Mouse (Mus musculus): ENCODE measurements around the gene Rnaseh2b.

Rnaseh2b gene

GRCm38 (mm10) chr14:62353793-62354192 lies 61.4 kb downstream of the Rnaseh2b start:
- in situ Hi-C loops (cut with MboI, MseI): no loop called here

GRCm38 (mm10) chr14:62355201-62355600 lies 62.8 kb downstream of the Rnaseh2b start:
- in situ Hi-C loops (cut with MboI, MseI): no loop called here

GRCm38 (mm10) chr14:62361263-62361980 lies 69.0 kb downstream of the Rnaseh2b start:
- in situ Hi-C loops (cut with MboI, MseI): no loop called here

DNA sequence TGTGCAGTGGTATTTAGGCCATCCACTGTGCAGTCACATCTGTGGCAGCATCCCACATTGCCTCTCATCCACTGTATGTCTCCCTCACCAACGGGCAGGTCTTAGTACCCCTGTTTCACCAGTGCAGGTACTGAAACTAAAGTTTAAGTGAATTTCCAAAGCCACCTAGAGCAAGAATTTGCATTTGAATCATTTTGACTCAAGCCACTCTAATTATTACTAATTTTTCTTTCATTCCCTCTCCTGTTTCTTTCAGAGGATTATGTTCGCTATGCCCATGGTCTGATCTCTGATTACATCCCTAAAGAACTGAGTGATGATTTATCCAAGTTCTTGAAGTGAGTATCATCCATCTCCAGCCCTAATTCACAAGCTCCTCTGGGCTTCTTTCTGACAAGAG lies 71.4 kb downstream of the Rnaseh2b start:
- in situ Hi-C loops (cut with MboI, MseI): no loop called here

DNA sequence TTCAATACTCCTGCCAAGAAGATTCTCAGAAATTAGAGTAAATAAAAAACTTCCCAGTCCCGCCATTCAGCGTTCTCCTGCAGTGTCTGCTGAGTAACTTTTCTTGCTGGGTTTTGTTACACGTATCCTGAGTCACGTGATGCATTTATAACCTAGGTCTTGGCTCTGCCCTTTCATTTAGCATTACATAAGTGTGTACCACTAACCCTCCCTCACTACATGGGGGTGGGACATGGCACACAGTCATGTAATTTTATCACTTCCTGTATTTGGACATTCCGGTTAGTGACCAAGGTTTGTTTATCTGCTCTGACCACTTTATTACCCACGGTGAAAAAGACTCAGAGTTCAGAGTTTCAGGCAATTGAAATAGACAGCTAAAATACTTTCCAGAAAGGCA lies 78.4 kb downstream of the Rnaseh2b start:
- in situ Hi-C loops (cut with MboI, MseI): no loop called here

- in situ Hi-C loops (cut with MboI, MseI): no loop called here
Observed at GRCm38 (mm10) chr14:62374001-62374400, 81.6 kb downstream of the Rnaseh2b start.

DNA sequence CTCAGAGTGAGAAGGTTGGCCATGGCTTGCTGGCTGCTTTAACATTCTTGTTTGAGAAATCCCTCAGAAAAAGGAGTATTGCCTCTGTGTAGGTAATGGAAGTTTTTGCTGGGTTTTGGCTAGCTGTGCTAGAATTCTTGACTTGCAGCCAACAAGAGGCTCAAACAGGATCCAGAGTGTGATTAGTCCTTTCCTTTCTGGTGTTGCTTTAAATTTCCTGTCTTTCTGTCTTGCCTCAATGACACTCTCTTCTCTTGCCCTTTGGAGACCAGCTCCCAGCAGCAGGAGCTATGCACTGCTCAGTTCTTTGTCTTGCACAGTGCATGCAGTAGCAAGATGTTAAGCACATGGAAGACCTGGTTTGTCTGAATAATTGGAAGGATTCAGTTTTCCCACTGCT lies 83.3 kb downstream of the Rnaseh2b start:
- in situ Hi-C loops (cut with MboI, MseI): no loop called here

GRCm38 (mm10) chr14:62376115-62376514 lies 83.7 kb downstream of the Rnaseh2b start:
- in situ Hi-C loops (cut with MboI, MseI): no loop called here

- in situ Hi-C loops (cut with MboI, MseI): no loop called here
Observed at GRCm38 (mm10) chr14:62379391-62379790, 87.0 kb downstream of the Rnaseh2b start.

- in situ Hi-C loops (cut with MboI, MseI): loop anchor here (5.0 kb wide), 1 partner anchor 37 kb away; no protein-coding TSS in a partner anchor
Observed at GRCm38 (mm10) chr14:62380606-62381005, 88.2 kb downstream of the Rnaseh2b start.

DNA sequence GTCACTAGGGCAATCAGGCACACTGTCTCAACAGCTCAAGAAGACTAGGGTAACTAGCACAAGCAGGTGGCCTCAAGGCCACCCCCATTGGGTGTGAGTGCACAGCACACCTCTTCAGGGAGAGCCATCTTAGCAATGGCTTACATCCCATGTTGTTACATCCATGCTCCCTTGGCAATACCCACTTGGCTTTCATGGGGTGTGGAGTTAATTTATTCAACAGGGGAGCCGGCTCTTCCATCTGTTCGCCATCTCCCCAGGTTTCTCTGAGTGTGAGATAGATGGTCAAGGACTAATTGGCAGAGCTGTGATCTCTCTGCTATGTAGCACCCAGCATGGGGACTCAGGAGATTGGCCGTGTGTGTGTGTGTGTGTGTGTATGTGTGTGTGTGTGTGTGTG lies 90.7 kb downstream of the Rnaseh2b start:
- in situ Hi-C loops (cut with MboI, MseI): loop anchor here (5.0 kb wide), 1 partner anchor 34 kb away; no protein-coding TSS in a partner anchor

- in situ Hi-C loops (cut with MboI, MseI): loop anchor here (5.0 kb wide), 1 partner anchor 33 kb away; no protein-coding TSS in a partner anchor
Observed at GRCm38 (mm10) chr14:62383786-62384299, 91.5 kb downstream of the Rnaseh2b start.

- in situ Hi-C loops (cut with MboI, MseI): no loop called here
Observed at GRCm38 (mm10) chr14:62389064-62389728, 96.8 kb downstream of the Rnaseh2b start.

DNA sequence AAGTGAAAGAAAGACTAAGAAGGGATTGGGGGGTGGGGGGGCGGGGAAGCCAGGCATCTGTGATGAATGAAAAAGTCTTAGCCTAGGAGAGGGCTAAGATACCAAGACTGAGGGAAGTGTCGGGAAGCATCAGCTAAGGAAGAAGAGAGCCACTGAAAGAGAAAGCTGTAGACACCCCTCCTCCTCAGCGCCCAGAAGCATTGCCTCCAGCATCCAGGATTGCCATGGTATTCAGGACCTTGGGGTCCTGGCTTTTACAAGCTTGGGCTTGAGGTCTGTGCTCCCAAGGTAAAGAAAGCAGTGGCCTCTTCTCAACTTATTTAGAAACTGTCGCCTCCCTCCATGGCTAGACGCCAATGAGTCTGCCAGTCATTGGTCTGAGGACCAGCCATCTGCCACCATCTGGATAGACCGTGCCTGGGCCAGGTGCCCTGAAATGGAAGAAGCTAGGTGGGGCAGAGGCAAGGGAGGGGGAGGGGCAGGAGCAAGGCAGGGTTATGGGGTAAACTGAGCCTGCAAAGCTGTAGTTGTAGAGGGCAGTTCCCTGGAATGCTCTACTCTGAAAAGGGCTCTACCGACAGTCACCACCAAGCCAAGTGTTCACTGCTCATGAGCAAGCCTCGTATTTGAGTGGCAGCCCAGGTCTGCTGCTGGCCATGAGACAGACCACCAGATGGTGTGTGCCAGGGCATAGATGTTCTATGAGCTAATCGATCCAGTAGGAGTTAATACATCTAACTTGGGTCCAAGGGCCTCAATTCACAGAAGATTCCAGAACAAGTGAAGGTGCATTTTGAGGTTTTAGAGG lies 97.5 kb downstream of the Rnaseh2b start:
- in situ Hi-C loops (cut with MboI, MseI): no loop called here

- in situ Hi-C loops (cut with MboI, MseI): no loop called here
Observed at GRCm38 (mm10) chr14:62392754-62393153, 100.4 kb downstream of the Rnaseh2b start.

GRCm38 (mm10) chr14:62395346-62395745 lies 103.0 kb downstream of the Rnaseh2b start:
- in situ Hi-C loops (cut with MboI, MseI): no loop called here

DNA sequence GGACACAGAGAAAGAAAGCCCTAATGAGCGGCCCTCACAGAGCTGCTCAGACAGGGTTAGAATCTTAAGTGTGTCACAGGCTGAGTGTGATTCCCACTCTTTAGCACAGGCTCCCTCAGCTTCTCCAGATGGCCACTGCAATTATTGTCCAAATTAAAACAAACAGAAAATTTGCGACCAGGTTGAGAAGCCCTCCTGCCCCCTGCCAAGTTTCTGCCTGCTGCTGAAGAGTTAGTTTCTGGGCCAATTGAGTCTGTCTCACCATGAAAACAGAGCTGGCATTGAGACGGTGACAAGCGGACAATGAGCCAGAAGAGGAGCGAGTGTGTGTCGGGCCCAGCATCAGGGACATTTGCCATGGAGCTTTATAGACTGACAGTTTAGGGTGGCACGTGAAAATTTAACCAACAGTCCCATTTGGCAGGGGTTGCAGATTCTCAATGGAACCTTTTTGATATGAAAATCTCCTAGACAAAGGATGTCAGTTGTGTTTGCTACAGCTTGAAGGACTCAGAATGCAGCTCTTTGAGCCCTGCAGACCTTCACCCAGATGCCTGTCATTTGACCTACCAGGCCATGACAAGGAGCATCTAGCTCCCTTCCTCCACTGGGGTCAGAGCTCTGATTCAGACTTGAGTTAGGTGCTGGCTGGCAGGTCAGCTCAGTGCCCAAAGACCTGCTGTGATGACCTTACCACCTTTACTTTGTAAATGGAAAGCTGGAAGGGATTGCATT lies 123.8 kb downstream of the Rnaseh2b start:
- in situ Hi-C loops (cut with MboI, MseI): loop anchor here (5.0 kb wide), 1 partner anchor 34 kb away; no protein-coding TSS in a partner anchor

GRCm38 (mm10) chr14:62416742-62417134 lies 124.3 kb downstream of the Rnaseh2b start:
- in situ Hi-C loops (cut with MboI, MseI): loop anchor here (5.0 kb wide), 1 partner anchor 34 kb away; no protein-coding TSS in a partner anchor

DNA sequence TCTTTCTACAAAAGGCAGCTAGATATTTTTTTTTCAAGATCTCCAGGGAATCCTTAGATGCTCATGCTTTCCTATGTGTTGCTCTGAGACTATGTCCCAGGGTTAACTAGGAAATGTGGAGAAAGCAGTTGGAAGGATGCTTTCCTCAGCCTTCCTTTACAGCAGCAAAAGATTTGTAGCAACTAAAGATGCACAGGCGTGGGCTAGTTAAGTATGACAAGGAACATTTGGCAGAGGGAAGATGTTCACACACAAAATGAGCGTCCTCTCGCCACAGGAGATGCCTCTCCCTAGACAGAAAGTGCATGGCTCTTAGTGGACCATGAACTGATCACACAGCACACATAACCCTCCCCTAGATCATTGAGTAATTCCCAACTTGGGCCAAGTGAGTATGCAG lies 125.1 kb downstream of the Rnaseh2b start:
- in situ Hi-C loops (cut with MboI, MseI): loop anchor here (5.0 kb wide), 1 partner anchor 35 kb away; no protein-coding TSS in a partner anchor

- in situ Hi-C loops (cut with MboI, MseI): no loop called here
Observed at GRCm38 (mm10) chr14:62422265-62422664, 129.9 kb downstream of the Rnaseh2b start.
